Mouse (Mus musculus): ENCODE measurements around the gene Lrrc23.
"Not testable (repeated sequence)": the region's sequence is repeated elsewhere in the genome, so short reads cannot be mapped to it uniquely, and the experiment has no call there.

Lrrc23 gene

GRCm38 (mm10) chr6:124808358-124809012 is 29.0 kb upstream of the Lrrc23 start, which contains the start of gene Spsb2:
TSS of gene Spsb2 (plus strand) at chr6:124808661.
- in situ Hi-C loops (cut with MboI; ENCODE audit: low sequenced_read_pairs) = no loop called here

GRCm38 (mm10) chr6:124807986-124808357 is 28.4 kb upstream of the Lrrc23 start:
- in situ Hi-C loops (cut with MboI; ENCODE audit: low sequenced_read_pairs) = no loop called here

GRCm38 (mm10) chr6:124807366-124807765 is 27.8 kb upstream of the Lrrc23 start:
- in situ Hi-C loops (cut with MboI; ENCODE audit: low sequenced_read_pairs) = no loop called here

DNA sequence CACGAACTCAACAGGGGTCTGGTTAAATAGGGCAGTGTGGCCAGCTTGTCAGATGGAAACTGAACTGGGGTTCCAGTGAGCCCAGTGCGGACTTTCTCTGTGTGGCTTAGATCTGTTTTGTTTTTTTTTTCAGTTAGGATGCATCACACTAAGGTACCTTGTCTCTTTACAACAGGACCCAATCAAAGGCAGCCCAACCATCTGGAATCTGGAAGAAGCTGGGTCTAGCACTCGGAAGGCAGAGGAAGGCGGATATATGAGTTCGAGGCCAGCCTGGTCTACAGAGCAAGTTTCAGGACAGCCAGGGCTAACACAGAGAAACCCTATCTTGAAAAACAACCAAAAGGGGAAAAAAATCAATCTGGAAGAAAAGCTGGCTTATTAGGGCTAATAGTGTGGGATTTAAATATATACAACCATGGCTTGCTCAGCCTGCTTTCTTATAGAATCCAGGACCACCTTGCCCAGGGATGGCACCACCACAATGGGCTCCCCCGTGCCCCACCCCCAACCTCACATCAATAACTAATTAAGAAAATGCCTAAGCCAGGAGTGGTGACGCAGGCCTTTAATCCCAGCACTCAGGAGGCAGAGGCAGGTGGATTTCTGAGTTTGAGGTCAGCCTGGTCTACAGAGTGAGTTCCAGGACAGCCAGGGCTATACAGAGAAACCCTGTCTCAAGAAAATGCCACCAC is 27.1 kb upstream of the Lrrc23 start:
- in situ Hi-C loops (cut with MboI; ENCODE audit: low sequenced_read_pairs) = no loop called here

GRCm38 (mm10) chr6:124805341-124806321 is 26.1 kb upstream of the Lrrc23 start:
- in situ Hi-C loops (cut with MboI; ENCODE audit: low sequenced_read_pairs) = no loop called here

- in situ Hi-C loops (cut with MboI; ENCODE audit: low sequenced_read_pairs) = no loop called here
Observed at GRCm38 (mm10) chr6:124804341-124804740, 24.8 kb upstream of the Lrrc23 start.

GRCm38 (mm10) chr6:124803691-124804090 is 24.2 kb upstream of the Lrrc23 start:
- in situ Hi-C loops (cut with MboI; ENCODE audit: low sequenced_read_pairs) = not testable (repeated sequence)

- in situ Hi-C loops (cut with MboI; ENCODE audit: low sequenced_read_pairs) = no loop called here
Observed at GRCm38 (mm10) chr6:124803061-124803460, 23.5 kb upstream of the Lrrc23 start.

DNA sequence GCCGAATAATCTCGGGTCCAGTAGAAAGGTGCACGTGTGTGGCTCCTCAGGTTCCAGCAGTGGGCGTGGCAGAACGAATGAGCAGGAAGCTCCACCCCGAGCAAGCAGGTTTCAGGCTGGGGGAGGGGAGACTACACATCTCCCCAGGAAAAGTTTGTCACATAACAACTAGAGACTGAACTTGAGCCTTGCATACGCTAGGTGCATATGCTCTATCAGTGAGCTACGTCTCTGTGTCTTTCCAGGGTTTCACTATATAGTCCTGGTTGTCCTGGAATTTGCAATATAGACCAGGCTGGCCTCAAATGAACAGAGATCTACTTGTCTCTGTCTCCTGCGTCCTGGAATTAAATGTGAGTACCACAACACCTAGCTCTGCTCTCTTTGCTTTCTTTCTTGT is 22.9 kb upstream of the Lrrc23 start:
- in situ Hi-C loops (cut with MboI; ENCODE audit: low sequenced_read_pairs) = not testable (repeated sequence)

DNA sequence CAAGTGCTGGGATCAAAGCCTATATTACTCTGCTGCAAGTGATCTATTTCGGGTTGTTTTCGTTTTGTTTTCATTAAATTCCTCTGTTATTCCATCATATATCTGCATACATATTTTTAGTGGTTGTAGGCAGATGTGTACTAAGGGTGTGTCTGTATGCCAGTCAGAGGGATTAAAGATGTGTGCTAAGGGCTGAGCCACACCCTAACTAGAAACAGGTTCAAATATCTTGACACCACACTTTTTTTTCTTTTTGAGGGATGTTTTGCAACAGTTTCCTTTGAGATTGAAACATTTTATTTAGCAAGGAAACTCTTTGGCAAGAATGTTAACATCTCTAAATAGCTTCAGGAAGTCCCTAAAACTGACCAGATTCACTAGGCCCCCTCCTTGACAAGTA is 16.7 kb upstream of the Lrrc23 start:
- in situ Hi-C loops (cut with MboI; ENCODE audit: low sequenced_read_pairs) = no loop called here

- in situ Hi-C loops (cut with MboI; ENCODE audit: low sequenced_read_pairs) = no loop called here
Observed at GRCm38 (mm10) chr6:124795781-124796180, 16.3 kb upstream of the Lrrc23 start.

DNA sequence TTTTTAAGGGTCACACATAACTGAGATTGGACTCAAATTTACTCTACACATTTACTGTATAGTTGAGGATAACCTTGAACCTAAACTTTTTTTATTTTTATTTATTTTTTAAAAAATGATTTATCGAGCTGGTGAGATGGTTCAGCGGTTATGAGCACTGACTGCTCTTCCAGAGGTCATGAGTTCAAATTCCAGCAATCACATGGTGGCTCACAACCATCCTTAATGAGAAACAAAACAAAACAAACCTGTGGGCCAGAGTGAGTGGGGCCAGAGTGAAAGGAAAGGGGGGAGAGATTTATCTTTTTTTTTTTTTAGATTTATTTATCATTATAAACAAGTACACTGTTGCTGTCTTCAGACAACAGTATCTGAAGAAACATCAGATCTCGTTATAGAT is 12.4 kb upstream of the Lrrc23 start:
- in situ Hi-C loops (cut with MboI; ENCODE audit: low sequenced_read_pairs) = no loop called here

DNA sequence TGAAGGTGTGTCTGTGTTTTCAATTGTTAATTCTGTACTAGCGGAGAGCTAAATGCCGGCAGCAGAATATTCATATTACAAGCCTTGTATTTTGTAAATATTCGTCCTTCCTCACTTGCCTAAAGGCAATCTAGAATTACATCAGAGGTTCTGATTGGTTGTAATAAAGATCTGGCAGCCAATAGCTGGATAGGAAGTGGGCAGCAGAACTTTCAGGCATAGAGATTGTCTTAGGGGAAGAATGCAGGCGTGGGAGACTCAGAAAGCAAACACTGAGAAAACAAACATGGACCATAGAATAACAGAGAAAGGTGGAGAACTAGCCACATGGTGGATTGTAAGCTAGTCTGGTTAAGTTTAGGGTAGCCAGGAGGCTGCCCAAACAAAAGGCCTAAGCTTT is 10.6 kb upstream of the Lrrc23 start:
- in situ Hi-C loops (cut with MboI; ENCODE audit: low sequenced_read_pairs) = no loop called here

DNA sequence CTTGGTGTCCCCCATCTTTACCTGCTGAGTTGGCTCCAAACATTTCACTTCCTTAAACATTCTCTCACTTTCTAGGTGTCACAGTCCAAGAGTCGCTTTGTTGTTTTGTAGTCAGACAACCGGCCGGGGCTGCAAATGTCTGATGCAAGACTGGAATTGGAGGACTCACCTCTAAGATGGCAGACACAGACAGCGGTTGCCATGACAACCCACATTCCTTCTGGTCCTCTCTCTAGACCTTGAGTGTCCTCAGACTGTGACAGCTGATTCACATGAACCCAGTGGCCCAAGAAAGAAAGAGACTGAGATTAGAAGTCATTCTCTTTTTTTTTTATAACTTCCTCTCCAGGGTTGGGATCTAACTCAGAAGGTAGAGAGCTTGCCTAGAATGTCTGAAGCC is 10.0 kb upstream of the Lrrc23 start:
- in situ Hi-C loops (cut with MboI; ENCODE audit: low sequenced_read_pairs) = no loop called here

DNA sequence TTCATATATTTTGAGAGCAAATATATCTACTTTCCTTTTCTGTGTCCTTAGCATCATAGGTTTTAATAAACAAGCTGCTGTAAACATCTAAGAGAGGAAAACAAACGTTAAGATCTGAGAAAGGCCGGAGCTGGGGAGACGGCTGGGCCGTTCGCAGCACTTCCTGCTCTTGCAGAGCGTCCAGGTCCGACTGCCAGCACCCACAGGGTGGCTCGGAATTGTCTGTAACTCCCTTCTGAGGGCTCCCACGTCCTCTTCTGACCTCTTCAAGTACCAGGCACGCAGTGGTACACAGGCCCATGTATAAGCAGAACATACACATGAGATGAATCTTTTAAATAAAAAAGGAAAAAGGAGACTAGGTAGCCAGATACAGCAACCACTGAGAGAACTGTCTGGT is 8.2 kb upstream of the Lrrc23 start:
- in situ Hi-C loops (cut with MboI; ENCODE audit: low sequenced_read_pairs) = no loop called here

DNA sequence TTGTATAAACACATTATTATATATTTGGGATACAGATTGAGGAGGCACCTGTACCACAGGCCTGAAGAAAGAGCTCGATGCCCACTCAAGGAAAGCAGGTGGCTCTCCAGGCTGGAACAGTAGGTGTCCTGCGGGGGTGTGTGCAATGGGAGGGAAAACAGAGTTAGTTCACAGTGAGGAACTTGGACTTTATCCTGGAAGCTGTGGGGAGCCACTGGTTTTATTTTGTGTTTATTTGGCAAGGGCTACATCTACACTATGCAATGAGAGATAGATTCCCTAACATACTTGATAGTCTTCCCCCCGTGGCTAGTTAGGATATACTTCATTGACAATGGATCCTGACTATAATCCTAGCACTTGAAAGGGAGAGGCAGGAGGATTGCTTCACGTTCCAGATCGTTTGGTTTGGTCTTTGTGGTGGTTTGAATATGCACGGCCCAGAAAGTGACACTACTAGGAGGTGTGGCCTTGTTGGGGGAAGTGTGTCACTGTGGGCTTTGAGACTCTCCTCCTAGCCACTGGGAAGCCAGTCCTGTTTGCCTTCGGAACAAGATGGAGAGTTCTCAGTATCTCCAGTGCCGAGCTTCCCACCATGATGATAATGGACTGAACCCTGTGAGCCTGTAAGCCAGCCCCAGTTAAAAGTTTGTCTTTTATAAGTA is 7.4 kb upstream of the Lrrc23 start:
- in situ Hi-C loops (cut with MboI; ENCODE audit: low sequenced_read_pairs) = no loop called here

DNA sequence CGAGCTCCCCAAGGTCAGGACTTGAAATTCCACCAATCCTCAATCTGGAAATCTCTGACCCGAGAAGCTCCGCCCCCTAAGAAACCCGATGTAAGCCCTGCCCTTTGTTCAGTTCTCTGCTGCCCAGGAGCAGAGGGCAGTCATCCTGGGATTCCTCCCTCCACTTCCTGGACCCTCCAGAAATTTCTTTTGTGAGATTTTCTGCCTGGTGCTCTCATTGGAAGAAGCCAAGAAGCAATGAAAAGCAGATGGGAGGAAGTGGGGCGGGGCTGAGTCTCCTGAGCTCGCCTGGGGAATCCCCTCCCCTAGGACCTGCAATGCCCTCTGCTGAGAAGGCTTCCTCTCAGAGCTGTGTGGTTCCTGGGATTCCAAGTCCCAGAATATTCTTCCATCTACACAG is 2.9 kb upstream of the Lrrc23 start:
- in situ Hi-C loops (cut with MboI; ENCODE audit: low sequenced_read_pairs) = no loop called here

DNA sequence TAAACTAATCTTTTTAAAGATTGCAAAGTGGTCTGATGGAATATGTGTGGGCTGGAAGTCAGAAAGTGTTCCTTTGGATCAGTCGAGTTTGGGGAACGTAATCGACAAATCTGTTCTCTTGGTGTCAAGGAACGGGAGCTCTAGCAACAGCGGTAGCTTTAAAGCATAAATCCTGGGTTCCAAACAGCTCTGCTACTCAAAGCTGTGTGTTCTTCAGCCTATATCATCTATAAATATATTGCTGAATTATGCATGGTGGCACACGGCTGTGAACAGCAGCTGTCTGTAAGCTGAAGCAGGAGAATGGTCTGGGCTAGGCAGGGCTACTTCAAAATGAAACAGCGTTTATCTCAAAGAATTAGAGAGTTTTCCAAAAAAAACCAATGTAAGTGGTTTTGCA is 1.4 kb upstream of the Lrrc23 start:
- in situ Hi-C loops (cut with MboI; ENCODE audit: low sequenced_read_pairs) = no loop called here

DNA sequence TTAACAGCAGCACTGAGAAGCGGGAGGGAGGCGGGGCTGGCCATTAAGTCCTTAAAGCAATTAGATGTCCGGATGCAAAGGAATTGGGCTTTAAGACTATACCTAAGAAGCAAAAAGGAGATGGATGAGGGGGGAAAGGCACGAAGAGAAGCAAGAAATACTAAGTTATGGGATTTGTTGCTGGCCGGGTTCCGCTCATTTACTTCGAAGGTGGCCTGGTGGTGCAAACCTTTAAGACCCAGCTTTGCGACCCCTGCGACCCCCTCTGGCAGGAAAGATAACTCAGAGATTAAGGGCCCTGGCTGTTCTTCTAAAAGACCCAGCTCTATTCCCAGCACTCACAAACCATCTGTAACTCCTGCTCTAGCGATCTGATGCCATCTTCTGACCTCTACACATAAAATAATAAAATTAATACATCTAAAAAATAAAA is 473 bp upstream of the Lrrc23 start:
- in situ Hi-C loops (cut with MboI; ENCODE audit: low sequenced_read_pairs) = no loop called here

DNA sequence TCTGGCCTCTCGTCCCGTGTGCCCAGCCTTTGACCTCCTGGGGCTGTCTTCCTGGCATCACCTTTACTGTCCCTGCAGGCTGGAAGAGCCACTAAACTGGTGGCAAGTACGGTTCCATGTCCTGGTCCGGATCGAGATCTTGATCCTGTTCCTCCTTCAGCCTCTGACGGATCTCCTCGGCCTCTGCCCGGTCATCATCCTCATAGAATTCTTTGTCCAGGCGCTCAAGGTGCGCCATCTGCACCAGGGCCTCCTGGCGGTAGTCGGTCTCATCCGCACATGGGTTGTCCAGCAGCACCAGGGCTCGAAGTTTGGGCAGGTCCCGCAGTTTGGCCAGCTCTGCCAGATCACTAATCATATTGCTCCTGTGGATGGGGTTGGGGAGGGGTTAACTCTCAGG is 9.0 kb downstream of the Lrrc23 start:
- in situ Hi-C loops (cut with MboI; ENCODE audit: low sequenced_read_pairs) = no loop called here

DNA sequence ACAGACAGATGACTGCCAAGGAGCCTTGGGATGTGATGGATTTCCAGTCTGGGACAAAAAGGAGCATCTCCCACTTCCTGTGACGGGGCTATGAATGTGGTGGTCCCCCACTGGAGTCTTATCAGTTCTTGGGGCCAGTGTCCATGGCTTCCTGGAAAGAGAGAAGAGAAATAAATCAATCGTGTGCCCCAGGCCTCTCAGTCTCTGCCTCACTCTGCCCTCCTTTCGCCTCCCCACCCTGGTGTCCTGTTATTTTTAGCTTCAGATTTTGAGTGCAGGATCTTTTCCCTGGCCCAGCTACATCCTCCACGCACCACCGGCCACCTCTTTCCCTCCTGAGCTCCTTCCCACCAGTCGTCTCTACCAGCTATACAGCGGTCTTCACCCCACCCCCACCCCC is 9.5 kb downstream of the Lrrc23 start:
- in situ Hi-C loops (cut with MboI; ENCODE audit: low sequenced_read_pairs) = no loop called here
